Mouse (Mus musculus): ENCODE data around the gene Lypd6b.

- TF ChIP-seq CTCF (IDR thresholded peaks at IDR 0.05; ENCODE audit: extremely low read depth, insufficient read depth, low read length) = no peak
- TF ChIP-seq POLR2A (IDR thresholded peaks at IDR 0.05; ENCODE audit: extremely low read depth, insufficient read depth, low read length) = no peak
Measured at GRCm38 (mm10) chr2:49811420-49811819, 23.9 kb downstream of the Lypd6b start.

Data from cortical plate, adult 2 months (tissue).